Mouse (Mus musculus): ENCODE results near the gene Flt3. TPM values are rescaled to one million over a fixed set of nuclear protein-coding genes. Genes with fewer than 3 reads are reported as not detected.

Gene Flt3
- total and polyA plus RNA-seq, 3 experiments = 0.09 to 0.16 (median 0.13) TPM

DNA sequence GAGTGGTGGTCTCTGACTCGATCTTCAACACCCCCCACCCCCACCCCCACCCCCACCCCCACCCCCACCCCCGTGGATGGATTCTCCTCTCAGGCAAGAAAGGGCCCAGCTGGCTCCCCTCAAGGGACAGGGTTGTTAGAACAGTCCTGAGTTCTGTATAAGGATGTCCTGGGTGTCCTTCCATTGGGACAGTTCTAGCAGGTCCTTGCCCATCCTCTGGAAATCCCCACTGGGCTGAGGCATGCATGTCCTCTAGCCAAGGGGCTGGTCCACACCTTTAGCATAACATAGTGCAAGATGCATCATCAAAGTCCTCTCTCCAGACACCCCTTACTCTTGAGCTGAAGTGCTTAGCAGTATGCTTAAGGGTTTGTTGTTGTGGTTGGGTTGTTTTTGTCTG, 90.5 kb downstream of the Flt3 start:
- Histone ChIP-seq H3K27me3 (ENCODE audit: control insufficient read depth, insufficient read depth, low read length) (peaks cover 17% of the 10 kb centered on the region), H3K79me2 (replicated peaks; ENCODE audit: control insufficient read depth, insufficient read depth, low read length) (no peaks in the 10 kb centered on the region), H3K36me3 (ENCODE audit: control insufficient read depth, insufficient read depth, low read length) (no peaks in the 10 kb centered on the region), H3K4me3 (no peak overlapping the region), H3K27ac (no peak overlapping the region), H3K9ac (ENCODE audit: low read depth, low read length) (no peak overlapping the region), H3K4me1 (ENCODE audit: control insufficient read depth, insufficient read depth, low read length) (no peaks in the 10 kb centered on the region)
- 0% methylated on average over 2 of the region's 2 CpGs for WGBS
- no peak for TF ChIP-seq POLR2A (IDR thresholded peaks at IDR 0.05; ENCODE audit: insufficient read depth, low read depth, low read length)
- no peak for TF ChIP-seq EP300 (IDR thresholded peaks at IDR 0.05; ENCODE audit: insufficient read depth, low read depth, low read length)
- no peak for TF ChIP-seq CTCF (IDR thresholded peaks at IDR 0.05)
- intact Hi-C loops (cut with DNase I) = no loop called here
- DNase-seq = no peak

DNA sequence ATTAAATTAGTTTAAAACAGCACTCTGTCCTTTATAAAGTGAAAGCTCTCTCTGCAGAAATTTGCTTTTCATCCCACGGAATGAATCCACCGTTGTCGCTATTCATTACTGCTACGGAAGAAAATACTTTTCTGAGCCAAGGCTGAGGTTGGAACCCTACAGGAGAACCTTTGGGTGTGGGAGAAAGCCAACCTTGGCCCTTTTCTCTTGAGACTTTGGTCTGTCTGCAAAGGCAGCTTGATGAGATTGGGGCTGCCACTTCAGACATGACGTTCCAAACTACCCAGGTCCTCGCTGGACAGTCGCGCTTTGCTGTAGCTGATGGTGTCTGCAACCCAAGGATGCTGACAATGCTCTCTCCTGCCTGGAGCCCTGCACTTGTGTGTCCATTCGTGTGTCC, 91.8 kb downstream of the Flt3 start:
- Histone ChIP-seq H3K9ac (ENCODE audit: low read depth, low read length) (no peak overlapping the region), H3K27me3 (ENCODE audit: control insufficient read depth, insufficient read depth, low read length) (peaks cover 21% of the 10 kb centered on the region), H3K79me2 (replicated peaks; ENCODE audit: control insufficient read depth, insufficient read depth, low read length) (no peaks in the 10 kb centered on the region), H3K27ac (no peak overlapping the region), H3K4me1 (ENCODE audit: control insufficient read depth, insufficient read depth, low read length) (no peaks in the 10 kb centered on the region), H3K4me3 (no peak overlapping the region), H3K36me3 (ENCODE audit: control insufficient read depth, insufficient read depth, low read length) (no peaks in the 10 kb centered on the region)
- no peak for DNase-seq
- intact Hi-C loops (cut with DNase I) = no loop called here
- TF ChIP-seq POLR2A (IDR thresholded peaks at IDR 0.05; ENCODE audit: insufficient read depth, low read depth, low read length) = no peak
- 9% methylated on average over 9 of the region's 9 CpGs for WGBS

DNA sequence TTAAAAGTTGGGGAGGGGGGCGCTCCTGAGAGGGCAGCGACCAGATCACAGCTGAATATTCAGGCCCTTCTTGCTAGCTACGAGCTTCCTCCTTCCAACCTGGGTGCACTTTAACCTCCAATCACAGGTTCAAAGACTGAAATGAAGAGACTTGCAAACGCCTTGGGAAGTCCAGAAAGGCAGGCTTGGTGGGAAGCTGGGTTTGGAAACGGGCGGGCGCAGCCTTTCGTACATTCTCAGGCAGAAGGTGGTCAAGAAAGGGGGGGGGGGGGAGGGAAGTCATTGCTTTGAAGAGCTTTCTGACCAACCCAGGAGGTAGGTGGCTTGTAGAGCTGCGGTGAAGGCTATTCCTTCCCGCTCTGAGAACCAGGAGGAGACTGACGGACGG, 92.9 kb downstream of the Flt3 start:
- H3K4me1 ChIP-seq (ENCODE audit: control insufficient read depth, insufficient read depth, low read length) = no peaks in the 10 kb centered on the region
- H3K36me3 ChIP-seq (ENCODE audit: control insufficient read depth, insufficient read depth, low read length) = no peaks in the 10 kb centered on the region
- no peak for DNase-seq
- no peaks in the 10 kb centered on the region for H3K79me2 ChIP-seq (replicated peaks; ENCODE audit: control insufficient read depth, insufficient read depth, low read length)
- H3K27me3 ChIP-seq (ENCODE audit: control insufficient read depth, insufficient read depth, low read length) = peaks cover 21% of the 10 kb centered on the region
- H3K4me3 ChIP-seq = no peak overlapping the region
- no peak overlapping the region for H3K27ac ChIP-seq
- WGBS = 3% methylated on average over 12 of the region's 12 CpGs
- H3K9ac ChIP-seq (ENCODE audit: low read depth, low read length) = no peak overlapping the region
- TF ChIP-seq POLR2A (IDR thresholded peaks at IDR 0.05; ENCODE audit: insufficient read depth, low read depth, low read length) (no peak), CTCF (IDR thresholded peaks at IDR 0.05) (no peak), EP300 (IDR thresholded peaks at IDR 0.05; ENCODE audit: insufficient read depth, low read depth, low read length) (no peak)
- intact Hi-C loops (cut with DNase I) = no loop called here

DNA sequence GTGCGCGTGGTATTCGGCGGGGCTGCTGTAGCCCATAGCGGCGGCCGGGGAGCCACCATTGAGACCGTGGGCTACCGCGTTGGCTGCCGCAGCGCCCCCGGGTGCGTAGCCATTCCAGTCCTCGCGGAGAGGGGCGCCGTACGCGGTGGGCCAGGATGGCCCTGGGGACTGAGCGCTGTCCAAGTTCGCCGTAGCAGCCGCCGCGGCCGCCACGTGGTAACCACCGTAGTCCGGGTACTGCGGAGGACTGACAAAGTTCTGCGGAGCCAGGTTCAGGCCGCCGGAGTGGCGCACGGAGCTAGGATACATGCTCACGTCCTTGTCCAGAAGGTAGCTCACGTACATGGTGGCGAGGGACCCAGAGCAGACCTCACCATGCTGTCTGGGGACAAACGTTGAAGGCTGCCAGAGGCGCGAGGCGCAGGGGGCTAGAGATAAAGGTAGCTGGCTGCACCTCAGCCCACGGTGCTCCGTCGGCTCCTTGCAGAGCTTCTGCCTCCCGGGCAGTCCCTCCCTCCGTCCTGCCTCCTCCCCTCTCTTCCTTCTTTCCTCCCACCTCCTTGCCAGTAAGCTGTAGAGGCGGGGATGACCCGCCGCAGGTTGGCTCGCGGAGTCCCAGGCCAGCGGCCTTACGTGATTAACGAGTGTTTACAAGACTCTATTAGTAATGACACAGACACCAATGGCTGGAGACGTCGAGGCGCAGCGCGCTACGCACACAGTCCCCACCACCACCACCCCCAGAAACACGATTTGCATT, 93.5 kb downstream of the Flt3 start, which contains the start of gene Cdx2:
TSS of gene Cdx2 (minus strand) at position 633 of the 760 bp plus-strand sequence.
- DNase-seq = no peak
- Histone ChIP-seq H3K79me2 (replicated peaks; ENCODE audit: control insufficient read depth, insufficient read depth, low read length) (no peaks in the 10 kb centered on the region), H3K4me1 (ENCODE audit: control insufficient read depth, insufficient read depth, low read length) (no peaks in the 10 kb centered on the region), H3K9ac (ENCODE audit: low read depth, low read length) (no peak within 1 kb of the TSS), H3K4me3 (no peak within 1 kb of the TSS), H3K27me3 (ENCODE audit: control insufficient read depth, insufficient read depth, low read length) (peaks cover 20% of the 10 kb centered on the region), H3K27ac (no peak within 1 kb of the TSS), H3K36me3 (ENCODE audit: control insufficient read depth, insufficient read depth, low read length) (no peaks in the 10 kb centered on the region)
- no peak for TF ChIP-seq CTCF (IDR thresholded peaks at IDR 0.05)
- TF ChIP-seq EP300 (IDR thresholded peaks at IDR 0.05; ENCODE audit: insufficient read depth, low read depth, low read length) = no peak
- TF ChIP-seq POLR2A (IDR thresholded peaks at IDR 0.05; ENCODE audit: insufficient read depth, low read depth, low read length) = no peak
- under 1% methylated on average over 63 of the region's 63 CpGs for WGBS
- intact Hi-C loops (cut with DNase I) = no loop called here

DNA sequence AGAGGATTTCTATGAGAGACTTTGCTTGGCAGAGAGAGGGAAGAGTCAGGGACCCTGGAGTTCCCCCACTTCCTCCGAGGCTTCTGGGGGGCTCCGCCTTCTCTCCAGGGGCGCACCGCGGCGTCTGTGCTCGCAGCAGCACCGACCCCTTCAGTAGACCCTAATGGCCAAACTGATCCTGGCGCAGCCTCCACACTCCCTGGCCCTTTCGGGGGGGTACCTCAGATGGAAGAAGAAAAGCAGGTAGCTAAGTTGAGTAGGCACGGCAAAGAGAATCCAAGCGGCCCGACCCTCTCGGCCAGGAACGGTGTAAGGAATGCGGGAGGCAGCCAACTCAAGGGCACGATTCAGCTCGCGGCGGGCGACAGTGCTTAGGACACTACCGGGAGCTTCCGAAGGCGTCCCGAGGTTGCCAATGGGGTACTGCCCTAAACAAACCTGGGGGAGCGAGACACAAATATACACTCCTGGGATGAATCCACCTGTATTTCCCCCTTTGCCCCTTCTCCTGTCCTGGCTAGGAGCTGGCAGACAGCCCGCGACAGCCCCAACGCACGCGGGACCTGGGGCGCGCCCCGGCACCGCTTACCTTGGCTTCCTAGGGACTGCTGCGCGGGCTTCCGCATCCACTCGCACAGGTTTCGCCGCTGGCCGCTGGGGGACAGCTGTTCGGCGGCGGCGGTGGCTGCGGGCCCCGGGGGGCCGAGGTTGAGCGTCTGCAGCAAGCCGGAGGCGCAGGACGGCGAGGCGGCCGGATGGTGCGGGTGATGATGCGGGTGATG, 94.2 kb downstream of the Flt3 start:
- 1% methylated on average over 57 of the region's 58 CpGs for WGBS
- H3K4me1 ChIP-seq (ENCODE audit: control insufficient read depth, insufficient read depth, low read length) = no peaks in the 10 kb centered on the region
- no peaks in the 10 kb centered on the region for H3K36me3 ChIP-seq (ENCODE audit: control insufficient read depth, insufficient read depth, low read length)
- no peak overlapping the region for H3K4me3 ChIP-seq
- intact Hi-C loops (cut with DNase I) = no loop called here
- TF ChIP-seq EP300 (IDR thresholded peaks at IDR 0.05; ENCODE audit: insufficient read depth, low read depth, low read length) (no peak), POLR2A (IDR thresholded peaks at IDR 0.05; ENCODE audit: insufficient read depth, low read depth, low read length) (no peak), CTCF (IDR thresholded peaks at IDR 0.05) (no peak)
- no peak for DNase-seq
- H3K27me3 ChIP-seq (ENCODE audit: control insufficient read depth, insufficient read depth, low read length) = peaks cover 26% of the 10 kb centered on the region
- no peaks in the 10 kb centered on the region for H3K79me2 ChIP-seq (replicated peaks; ENCODE audit: control insufficient read depth, insufficient read depth, low read length)
- H3K9ac ChIP-seq (ENCODE audit: low read depth, low read length) = no peak overlapping the region
- H3K27ac ChIP-seq = no peak overlapping the region

DNA sequence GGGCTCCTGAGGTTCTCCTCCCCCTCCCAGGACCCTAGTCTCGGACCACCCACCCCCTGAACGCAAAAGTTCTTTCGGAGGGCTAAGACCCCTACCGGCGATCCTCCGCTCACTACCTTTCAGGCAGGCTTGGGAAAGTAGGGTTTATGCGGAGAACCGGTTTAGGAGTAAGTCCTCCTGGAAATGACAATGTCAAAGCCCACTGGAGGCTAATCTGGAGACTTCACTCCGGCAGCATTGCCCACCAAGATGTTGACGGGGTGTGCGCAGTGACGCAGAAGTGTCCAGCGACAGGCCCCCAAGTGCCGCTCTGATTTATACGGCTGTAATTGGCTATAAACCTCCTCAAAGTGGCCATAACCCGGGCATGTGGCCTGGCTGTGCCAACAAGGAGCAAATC, 95.1 kb downstream of the Flt3 start:
- TF ChIP-seq POLR2A (IDR thresholded peaks at IDR 0.05; ENCODE audit: insufficient read depth, low read depth, low read length) = no peak
- TF ChIP-seq CTCF (IDR thresholded peaks at IDR 0.05) = no peak
- TF ChIP-seq EP300 (IDR thresholded peaks at IDR 0.05; ENCODE audit: insufficient read depth, low read depth, low read length) = no peak
- no peak overlapping the region for H3K4me3 ChIP-seq
- WGBS = 4% methylated on average over 16 of the region's 16 CpGs
- no peaks in the 10 kb centered on the region for H3K36me3 ChIP-seq (ENCODE audit: control insufficient read depth, insufficient read depth, low read length)
- peaks cover 27% of the 10 kb centered on the region for H3K27me3 ChIP-seq (ENCODE audit: control insufficient read depth, insufficient read depth, low read length)
- no peak overlapping the region for H3K9ac ChIP-seq (ENCODE audit: low read depth, low read length)
- H3K27ac ChIP-seq = no peak overlapping the region
- no peaks in the 10 kb centered on the region for H3K79me2 ChIP-seq (replicated peaks; ENCODE audit: control insufficient read depth, insufficient read depth, low read length)
- intact Hi-C loops (cut with DNase I) = no loop called here
- DNase-seq = no peak
- no peaks in the 10 kb centered on the region for H3K4me1 ChIP-seq (ENCODE audit: control insufficient read depth, insufficient read depth, low read length)

Measured in heart, adult 2 months (tissue).